8 mouse cellular contexts compared by ENCODE assay signal in genomic region chr3:80800995-80801826, GRCm38 (mm10). TPM values are rescaled to one million over a fixed set of nuclear protein-coding genes. Genes with fewer than 3 reads are reported as not detected.
DNase-seq lines count a peak whose midpoint lies in the region; ATAC-seq lines count a peak whose summit lies in the region.

No protein-coding gene starts in this region.

- H3K9ac ChIP-seq in forebrain, embryonic 12.5 days: peak overlapping the region; percentile 69
- no peak overlapping the region for H3K9ac ChIP-seq in liver, embryonic 15.5 days

- H3K4me1 ChIP-seq in forebrain, embryonic 12.5 days: peaks cover 11% of the 10 kb centered on the region
- no peaks in the 10 kb centered on the region for H3K4me1 ChIP-seq in liver, embryonic 15.5 days (replicated peaks)

- no peaks in the 10 kb centered on the region for H3K27me3 ChIP-seq in forebrain, embryonic 12.5 days
- H3K27me3 ChIP-seq in liver, embryonic 15.5 days: peaks cover 29% of the 10 kb centered on the region

- no peaks in the 10 kb centered on the region for H3K9me3 ChIP-seq in forebrain, embryonic 12.5 days
- H3K9me3 ChIP-seq in liver, embryonic 15.5 days (replicated peaks): no peaks in the 10 kb centered on the region

- H3K4me2 ChIP-seq in forebrain, embryonic 12.5 days: peak overlapping the region; percentile 80
- peak overlapping the region; percentile 7; the same call in 1 of the 2 replicates for H3K4me2 ChIP-seq in liver, embryonic 15.5 days

- H3K4me3 ChIP-seq in forebrain, embryonic 12.5 days (replicated peaks): peak overlapping the region; percentile 60
- H3K4me3 ChIP-seq in liver, embryonic 15.5 days (replicated peaks): no peak overlapping the region

- H3K27ac ChIP-seq in forebrain, embryonic 12.5 days: peak overlapping the region; percentile 78
- no peak overlapping the region for H3K27ac ChIP-seq in liver, embryonic 15.5 days (replicated peaks)

- DNase-seq in kidney, postnatal 14 days: peak; percentile 10
- no peak for DNase-seq in kidney, adult 11 months
- DNase-seq in kidney, postnatal 4 days: peak; percentile 16 to 28
- peak; percentile 77 for DNase-seq in right cerebral cortex, postnatal 25 days

- ATAC-seq in cerebellum, adult (ENCODE audit: insufficient number of reproducible peaks, low FRiP score, low TSS enrichment): peak; percentile 31
- ATAC-seq in forebrain, embryonic 12.5 days (ENCODE audit: low FRiP score): peak; percentile 69
- no peak for ATAC-seq in liver, embryonic 15.5 days (ENCODE audit: insufficient read depth)
- no peak for ATAC-seq in megakaryocyte, adult 5-6 weeks (ENCODE audit: poor library complexity, severe bottlenecking)

- no peaks in the 10 kb centered on the region for H3K36me3 ChIP-seq in forebrain, embryonic 12.5 days (replicated peaks)
- H3K36me3 ChIP-seq in liver, embryonic 15.5 days (replicated peaks): no peaks in the 10 kb centered on the region

- WGBS in forebrain, embryonic 12.5 days: 6% methylated on average over 33 of the region's 33 CpGs
- 10% methylated on average over 33 of the region's 33 CpGs for WGBS in liver, embryonic 15.5 days (ENCODE audit: insufficient replicate concordance)

RNA-seq across cellular contexts. Expression of gene Gria2, which starts 1.4 kb away (rescaled TPM):
- 46.8 and 48.1 TPM in 2 replicates for polyA plus RNA-seq in forebrain, embryonic 12.5 days (2016; fragmentation: Nextera tagmentation; extraction: Ambion mirVana)
- 0.09 and 0.20 TPM in 2 replicates for polyA plus RNA-seq in liver, embryonic 15.5 days (2015; fragmentation: Nextera tagmentation; extraction: Ambion mirVana)
- total RNA-seq in megakaryocyte, adult 5-6 weeks (2015): not detected in 2 replicates
- total RNA-seq in megakaryocyte, adult 5-6 weeks (2017): not detected in 2 replicates

Comparison
In these comparisons a context has a peak if more than half of its experiments do, and no peak if none do; other contexts are left out.
1. ATAC-seq: peak in cerebellum, adult (single experiment) and forebrain, embryonic 12.5 days (single experiment); none in liver, embryonic 15.5 days (single experiment) and megakaryocyte, adult 5-6 weeks (single experiment).
2. RNA of gene Gria2, which starts 1.4 kb away (polyA plus RNA-seq): 46.8 to 48.1 TPM in forebrain, embryonic 12.5 days; 0.09 to 0.20 TPM in liver, embryonic 15.5 days; every median in the first group is over 10 times any median in the second.